Mouse (Mus musculus): Measurements from ENCODE around the gene Rarg. TPM values are rescaled to one million over a fixed set of nuclear protein-coding genes. Genes with fewer than 3 reads are reported as not detected.
A peak's percentile ranks its signal among the peaks of the same experiment; 100 is the strongest.

Rarg gene
- total and polyA plus RNA-seq, 2 experiments from 2014 or later, result 4.6 to 6.5 TPM

DNA sequence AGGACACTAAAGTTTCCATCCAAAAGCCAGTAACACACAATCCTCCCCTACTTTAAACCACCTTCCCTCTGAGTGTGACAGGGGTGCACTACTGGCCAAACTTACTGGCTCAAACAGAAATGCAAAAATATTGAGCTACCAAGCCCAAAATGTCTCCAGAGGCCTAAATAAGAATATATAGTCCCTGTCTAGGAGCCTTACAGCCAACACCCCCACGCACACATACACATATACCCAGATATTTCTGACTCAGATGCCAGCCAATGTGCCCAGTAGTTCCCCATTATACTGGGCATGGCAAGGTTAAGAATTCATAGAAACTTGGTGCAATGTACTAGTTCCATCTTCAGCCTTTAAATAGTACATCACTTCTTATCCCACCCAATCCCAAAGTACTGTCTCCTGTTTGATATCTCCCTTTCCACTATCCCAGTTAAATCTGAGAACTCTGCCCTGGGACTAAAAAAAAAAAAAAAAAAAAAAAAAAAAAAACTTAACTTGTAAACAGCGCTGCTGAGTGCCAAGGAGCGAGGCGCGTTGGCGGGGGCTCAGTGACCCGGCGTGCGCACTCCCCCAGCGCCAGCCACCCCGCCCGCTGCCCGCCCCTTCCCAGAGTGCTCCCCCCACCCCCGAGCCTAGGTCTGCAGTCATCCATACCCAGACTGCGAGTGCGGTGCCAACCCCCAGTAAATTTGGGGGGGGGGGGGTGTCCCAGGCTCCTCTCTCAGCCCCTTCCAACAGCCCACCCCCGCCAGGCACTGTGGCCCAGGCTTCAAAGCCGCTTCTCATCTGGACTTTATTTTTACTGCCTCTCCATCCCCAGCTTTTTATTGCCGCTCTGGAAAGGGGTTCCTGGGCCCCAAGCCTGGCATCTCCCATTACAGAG, 12.8 kb downstream of the Rarg start:
- Histone ChIP-seq H3K4me2 (ENCODE audit: low read depth) (peak overlapping the region; percentile 99), H3K36me3 (ENCODE audit: insufficient read depth) (peaks cover 3% of the 10 kb centered on the region; the same call in 1 of the 2 replicates), H3K9ac (0 out of 2 replicates have a peak overlapping the region, but pooled peaks have one; percentile 26), H3K9me3 (ENCODE audit: low read length) (no peaks in the 10 kb centered on the region), H3K4me1 (ENCODE audit: insufficient read depth) (peaks cover 19% of the 10 kb centered on the region), H3K4me3 (ENCODE audit: low read depth, low read length) (peak overlapping the region; percentile 66), H3K27me3 (ENCODE audit: insufficient read depth, low read length) (no peaks in the 10 kb centered on the region), H3K27ac (ENCODE audit: low read depth, low read length) (no peak overlapping the region)
- DNase-seq (no peak), ATAC-seq (no peak)
- TF ChIP-seq CTCF (IDR thresholded peaks at IDR 0.05; ENCODE audit: low read depth), result no peak
- 9% methylated on average over 19 of the region's 19 CpGs for WGBS

GRCm38 (mm10) chr15:102243229-102244190, 13.8 kb downstream of the Rarg start:
- 19% methylated on average over 22 of the region's 22 CpGs for WGBS
- DNase-seq, result no peak
- no peak for TF ChIP-seq CTCF (IDR thresholded peaks at IDR 0.05; ENCODE audit: low read depth)
- Histone ChIP-seq H3K36me3 (ENCODE audit: insufficient read depth) (peaks cover 6% of the 10 kb centered on the region; the same call in 1 of the 2 replicates), H3K4me1 (ENCODE audit: insufficient read depth) (peaks cover 19% of the 10 kb centered on the region), H3K4me2 (ENCODE audit: low read depth) (peak overlapping the region; percentile 20), H3K27me3 (ENCODE audit: insufficient read depth, low read length) (no peaks in the 10 kb centered on the region), H3K27ac (ENCODE audit: low read depth, low read length) (no peak overlapping the region), H3K9ac (0 out of 2 replicates have a peak overlapping the region, but pooled peaks have one; percentile 26), H3K9me3 (ENCODE audit: low read length) (no peaks in the 10 kb centered on the region), H3K4me3 (ENCODE audit: low read depth, low read length) (no peak overlapping the region)
- ATAC-seq, result no peak

- Histone ChIP-seq H3K27ac (ENCODE audit: low read depth, low read length) (no peak overlapping the region), H3K9ac (no peak overlapping the region), H3K4me2 (ENCODE audit: low read depth) (no peak overlapping the region), H3K36me3 (ENCODE audit: insufficient read depth) (peaks cover 7% of the 10 kb centered on the region; the same call in 1 of the 2 replicates), H3K4me3 (ENCODE audit: low read depth, low read length) (no peak overlapping the region), H3K27me3 (ENCODE audit: insufficient read depth, low read length) (no peaks in the 10 kb centered on the region), H3K4me1 (ENCODE audit: insufficient read depth) (peaks cover 19% of the 10 kb centered on the region), H3K9me3 (ENCODE audit: low read length) (no peaks in the 10 kb centered on the region)
- 39% methylated on average over 12 of the region's 12 CpGs for WGBS
- DNase-seq (no peak), ATAC-seq (no peak)
- no peak for TF ChIP-seq CTCF (IDR thresholded peaks at IDR 0.05; ENCODE audit: low read depth)
Observed at GRCm38 (mm10) chr15:102242404-102243228, 14.7 kb downstream of the Rarg start.

DNA sequence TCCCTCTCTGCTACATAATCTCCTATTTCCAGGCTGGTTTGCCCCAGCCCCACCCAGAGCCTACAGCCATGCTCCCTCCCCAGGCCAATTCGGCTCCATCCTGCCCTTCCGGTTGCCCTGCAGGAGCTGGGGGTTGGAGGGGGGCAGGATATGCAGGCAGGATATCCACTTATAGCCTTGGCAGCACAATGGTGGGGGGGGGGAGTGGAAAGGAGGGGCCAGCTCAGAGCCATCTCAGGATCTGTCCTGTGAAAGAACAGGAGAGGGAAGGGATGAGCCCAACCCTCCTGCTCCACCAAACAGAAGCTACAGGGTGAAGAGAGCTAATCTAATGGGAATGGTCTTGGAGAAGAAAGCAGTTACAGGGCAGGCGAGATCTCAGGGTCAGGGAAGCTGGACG, 16.7 kb downstream of the Rarg start:
- peaks cover 19% of the 10 kb centered on the region for H3K4me1 ChIP-seq (ENCODE audit: insufficient read depth)
- no peak overlapping the region for H3K27ac ChIP-seq (ENCODE audit: low read depth, low read length)
- no peaks in the 10 kb centered on the region for H3K9me3 ChIP-seq (ENCODE audit: low read length)
- no peak for TF ChIP-seq CTCF (IDR thresholded peaks at IDR 0.05; ENCODE audit: low read depth)
- ATAC-seq (no peak), DNase-seq (no peak)
- H3K36me3 ChIP-seq (ENCODE audit: insufficient read depth), result peaks cover 10% of the 10 kb centered on the region; the same call in 1 of the 2 replicates
- H3K9ac ChIP-seq, result no peak overlapping the region
- no peaks in the 10 kb centered on the region for H3K27me3 ChIP-seq (ENCODE audit: insufficient read depth, low read length)
- no peak overlapping the region for H3K4me3 ChIP-seq (ENCODE audit: low read depth, low read length)
- H3K4me2 ChIP-seq (ENCODE audit: low read depth), result no peak overlapping the region
- whole genome bisulfite sequencing, result 80% methylated on average over 4 of the region's 4 CpGs

- DNase-seq (no peak), ATAC-seq (no peak)
- no peak overlapping the region for H3K27ac ChIP-seq (ENCODE audit: low read depth, low read length)
- no peaks in the 10 kb centered on the region for H3K9me3 ChIP-seq (ENCODE audit: low read length)
- peaks cover 16% of the 10 kb centered on the region for H3K4me1 ChIP-seq (ENCODE audit: insufficient read depth)
- H3K4me2 ChIP-seq (ENCODE audit: low read depth), result no peak overlapping the region
- H3K4me3 ChIP-seq (ENCODE audit: low read depth, low read length), result no peak overlapping the region
- H3K36me3 ChIP-seq (ENCODE audit: insufficient read depth), result peaks cover 10% of the 10 kb centered on the region; the same call in 1 of the 2 replicates
- TF ChIP-seq CTCF (IDR thresholded peaks at IDR 0.05; ENCODE audit: low read depth), result no peak
- no peaks in the 10 kb centered on the region for H3K27me3 ChIP-seq (ENCODE audit: insufficient read depth, low read length)
- 76% methylated on average over 11 of the region's 11 CpGs for WGBS
- no peak overlapping the region for H3K9ac ChIP-seq
Observed at GRCm38 (mm10) chr15:102239851-102240250, 17.5 kb downstream of the Rarg start.

DNA sequence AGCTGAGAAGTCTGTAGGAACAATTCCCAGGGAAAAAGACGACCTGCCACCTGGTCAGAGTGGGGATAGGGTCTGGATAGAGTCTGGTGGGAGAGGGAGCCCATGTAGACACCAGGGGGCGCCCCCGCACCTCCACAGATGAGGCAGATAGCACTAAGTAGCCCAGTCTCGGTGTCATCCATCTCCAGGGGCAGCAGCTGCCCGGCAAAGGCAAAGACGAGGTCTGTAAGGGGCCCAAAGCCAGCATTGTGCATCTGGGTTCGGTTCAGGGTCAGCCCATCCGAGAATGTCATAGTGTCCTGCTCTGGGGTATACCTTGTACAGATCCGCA, 18.1 kb downstream of the Rarg start:
- TF ChIP-seq CTCF (IDR thresholded peaks at IDR 0.05; ENCODE audit: low read depth), result peak; percentile 85
- Histone ChIP-seq H3K9ac (no peak overlapping the region), H3K27ac (ENCODE audit: low read depth, low read length) (no peak overlapping the region), H3K4me2 (ENCODE audit: low read depth) (no peak overlapping the region), H3K9me3 (ENCODE audit: low read length) (no peaks in the 10 kb centered on the region), H3K36me3 (ENCODE audit: insufficient read depth) (peaks cover 10% of the 10 kb centered on the region; the same call in 1 of the 2 replicates), H3K4me3 (ENCODE audit: low read depth, low read length) (no peak overlapping the region), H3K4me1 (ENCODE audit: insufficient read depth) (peaks cover 11% of the 10 kb centered on the region; the same call in 1 of the 2 replicates), H3K27me3 (ENCODE audit: insufficient read depth, low read length) (no peaks in the 10 kb centered on the region)
- ATAC-seq (peak; percentile 84), DNase-seq (peak; percentile 73)
- 12% methylated on average over 9 of the region's 9 CpGs for WGBS
